Mouse (Mus musculus): ENCODE measurements at regions not wholly inside any gene's neighbourhood (a gene's known extent, or its start where the extent isn't known, plus 50 kb on each side); places are given as distances from the start of the nearest gene placed in this dataset.

- DNase-seq (ENCODE audit: low spot score) = peak; percentile 19
Measured at GRCm38 (mm10) chr15:26469901-26470383, 161.1 kb downstream of the March11 start.

DNA sequence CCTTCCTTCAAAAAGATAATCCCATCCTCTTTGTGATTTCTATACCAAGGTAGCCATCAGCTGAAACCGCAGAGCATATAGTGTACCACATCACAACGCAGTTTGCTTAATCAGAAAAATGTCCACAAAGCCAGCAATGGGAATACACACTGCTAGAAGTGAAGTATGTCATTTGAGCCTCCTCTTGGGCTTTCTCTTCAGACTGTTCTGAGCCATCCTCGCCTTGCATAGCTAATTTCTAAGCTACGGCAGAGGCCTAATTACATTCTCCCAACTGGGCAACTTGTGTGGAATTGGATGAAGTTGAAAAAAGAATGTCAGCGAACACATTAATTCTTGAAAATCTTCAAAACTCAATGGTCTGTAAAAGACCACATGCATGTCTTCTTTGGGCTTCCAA is 178.5 kb downstream of the March11 start:
- no peak for DNase-seq (ENCODE audit: low spot score)

All from gastrocnemius, adult 18-20 months (tissue).